Mouse (Mus musculus): ENCODE data around the gene Tbc1d22a. TPM values are rescaled to one million over a fixed set of nuclear protein-coding genes. Genes with fewer than 3 reads are reported as not detected.

The Tbc1d22a gene
- total RNA-seq, 1 experiment from 2014 or later = 15.7 TPM

DNA sequence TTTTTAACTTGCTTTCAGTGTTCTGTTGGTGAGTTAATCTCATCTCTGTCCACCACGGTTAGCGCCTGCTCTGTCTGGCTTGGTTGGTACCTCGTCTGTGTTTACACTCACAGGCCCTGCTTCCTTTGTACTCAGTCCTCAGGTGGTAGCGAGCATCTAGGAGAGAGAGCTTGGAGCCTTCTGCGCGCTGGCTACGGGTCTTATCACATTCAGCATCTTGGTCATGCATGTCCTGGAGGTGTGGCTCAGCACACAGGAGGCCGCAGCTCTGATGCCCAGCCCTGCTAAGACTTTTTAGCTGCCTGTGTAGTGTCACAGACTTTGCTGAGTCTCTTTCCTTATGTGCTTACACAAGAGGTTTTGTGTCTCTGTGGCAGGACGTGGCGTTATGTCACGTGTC is 15.4 kb downstream of the Tbc1d22a start:
- ATAC-seq (replicated peaks; ENCODE audit: low read depth, poor library complexity, severe bottlenecking) = no peak

DNA sequence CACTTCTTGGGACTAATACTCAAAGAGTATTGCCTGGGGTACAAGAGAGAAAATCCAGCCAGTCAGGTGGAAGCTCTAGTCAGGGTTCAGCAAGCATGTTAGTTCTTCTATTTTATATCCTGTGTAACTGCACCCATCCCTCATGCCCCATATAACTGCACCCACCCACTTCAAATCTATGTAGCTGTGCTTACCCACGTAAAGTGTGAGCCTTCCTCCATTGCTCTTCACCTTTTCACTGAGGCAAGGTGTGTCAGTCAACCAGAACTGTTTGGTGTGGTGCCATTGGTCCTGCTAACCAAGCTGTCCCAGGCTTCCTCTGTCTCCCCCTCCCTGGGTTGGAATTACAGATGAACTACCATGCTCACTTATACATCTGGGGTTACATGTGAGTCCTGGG is 16.9 kb downstream of the Tbc1d22a start:
- ATAC-seq (replicated peaks; ENCODE audit: low read depth, poor library complexity, severe bottlenecking) = no peak

DNA sequence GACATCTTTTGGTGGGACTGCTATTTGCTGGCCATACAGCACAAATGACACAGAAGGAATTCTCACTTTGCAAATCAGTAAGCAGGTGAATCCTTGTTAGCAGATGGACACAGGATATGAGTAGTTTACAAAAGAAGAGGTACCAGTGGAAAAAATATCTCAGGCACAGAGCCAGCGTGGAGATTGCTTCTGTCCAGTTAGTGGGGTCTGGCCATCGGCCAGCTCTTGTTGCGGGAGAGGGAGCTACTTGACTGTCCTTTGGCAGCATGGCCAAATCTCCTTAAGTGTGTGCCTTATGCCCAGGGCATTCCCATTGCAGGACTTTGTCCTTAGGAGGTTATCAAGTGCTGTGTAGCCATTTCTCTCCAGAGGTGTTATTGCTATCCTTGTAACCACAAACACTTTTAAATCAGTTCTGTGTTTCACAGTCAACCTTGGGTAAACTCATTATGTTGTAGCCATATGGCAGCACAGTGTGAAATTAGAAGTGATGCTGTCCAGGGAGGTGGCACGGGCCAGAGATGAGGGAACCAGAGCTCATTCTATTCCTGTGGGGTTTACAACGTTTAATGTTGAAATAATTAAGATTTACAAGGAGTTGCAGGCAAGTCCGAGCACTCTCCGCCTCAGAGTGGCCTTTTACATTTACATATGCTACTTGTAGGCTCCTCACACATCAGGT is 17.7 kb downstream of the Tbc1d22a start:
- ATAC-seq (replicated peaks; ENCODE audit: low read depth, poor library complexity, severe bottlenecking) = no peak

GRCm38 (mm10) chr15:86234001-86234400 is 19.7 kb downstream of the Tbc1d22a start:
- no peak for ATAC-seq (replicated peaks; ENCODE audit: low read depth, poor library complexity, severe bottlenecking)

DNA sequence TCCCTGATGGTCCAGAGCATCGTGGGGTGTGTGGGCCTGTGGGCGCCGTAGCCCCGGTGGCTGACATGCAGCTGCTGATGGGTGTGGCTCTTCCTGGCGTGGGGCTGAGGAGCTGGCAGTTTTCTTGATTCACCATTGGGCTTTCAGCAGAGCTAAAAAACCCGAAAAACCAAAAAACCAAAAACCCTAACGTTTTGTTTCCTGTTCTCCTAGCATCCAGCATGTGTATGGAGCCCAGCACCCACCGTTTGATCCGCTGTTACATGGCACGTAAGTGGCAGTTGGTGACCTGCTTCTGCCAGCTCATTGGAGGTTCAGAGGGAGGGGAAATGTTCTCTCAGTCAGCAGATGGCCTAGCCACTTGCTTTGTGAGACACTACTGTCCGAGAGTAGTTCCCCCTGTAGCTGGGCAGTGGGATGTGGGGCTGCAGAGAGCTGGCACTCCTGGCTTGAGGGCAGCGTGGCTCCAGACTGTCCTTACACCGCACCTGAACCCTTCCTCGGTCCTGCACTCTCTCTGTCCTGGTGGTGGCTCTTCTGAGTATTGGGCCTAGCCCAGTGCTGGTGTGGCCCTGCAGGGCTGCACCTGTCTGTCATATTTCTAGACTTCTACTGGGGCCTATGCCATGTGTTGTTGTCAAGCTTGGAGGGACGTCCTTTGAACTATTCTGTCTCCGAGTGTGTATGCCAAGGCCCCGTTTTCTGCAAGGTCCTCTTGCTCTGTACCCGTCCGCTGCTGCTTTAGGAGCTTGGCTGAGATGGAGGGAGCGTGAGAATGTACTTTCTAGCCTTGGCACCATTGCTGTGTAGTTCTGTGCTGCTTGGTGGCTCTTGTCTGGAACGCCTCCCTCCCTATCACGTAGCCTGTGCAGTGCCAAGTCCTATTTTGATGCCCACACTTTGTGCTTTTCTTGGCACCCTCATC is 20.5 kb downstream of the Tbc1d22a start:
- ATAC-seq (replicated peaks; ENCODE audit: low read depth, poor library complexity, severe bottlenecking) = peak; percentile 64

DNA sequence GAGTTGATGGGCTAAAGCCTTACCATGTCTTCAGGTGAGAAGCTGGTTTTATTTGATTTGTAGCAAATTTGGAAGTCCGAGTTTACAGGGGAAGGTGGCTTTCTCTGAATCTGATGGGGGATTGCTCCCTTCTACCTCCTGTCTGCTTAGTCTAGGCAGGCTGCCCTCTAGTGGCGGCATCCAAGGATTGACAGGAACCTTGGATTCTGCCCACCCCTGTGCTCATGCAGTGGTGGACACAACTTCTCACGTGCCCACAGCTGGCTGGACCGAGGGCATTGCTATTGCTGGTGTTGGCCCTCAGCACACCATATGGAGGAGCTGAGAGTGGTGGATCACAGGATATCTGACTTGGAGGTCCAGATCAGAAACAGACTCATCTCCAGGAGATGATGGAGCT is 22.0 kb downstream of the Tbc1d22a start:
- ATAC-seq (replicated peaks; ENCODE audit: low read depth, poor library complexity, severe bottlenecking) = peak; percentile 67

- no peak for ATAC-seq (replicated peaks; ENCODE audit: low read depth, poor library complexity, severe bottlenecking)
Measured at GRCm38 (mm10) chr15:86238076-86238475, 23.8 kb downstream of the Tbc1d22a start.

GRCm38 (mm10) chr15:86239068-86239467 is 24.8 kb downstream of the Tbc1d22a start:
- no peak for ATAC-seq (replicated peaks; ENCODE audit: low read depth, poor library complexity, severe bottlenecking)

DNA sequence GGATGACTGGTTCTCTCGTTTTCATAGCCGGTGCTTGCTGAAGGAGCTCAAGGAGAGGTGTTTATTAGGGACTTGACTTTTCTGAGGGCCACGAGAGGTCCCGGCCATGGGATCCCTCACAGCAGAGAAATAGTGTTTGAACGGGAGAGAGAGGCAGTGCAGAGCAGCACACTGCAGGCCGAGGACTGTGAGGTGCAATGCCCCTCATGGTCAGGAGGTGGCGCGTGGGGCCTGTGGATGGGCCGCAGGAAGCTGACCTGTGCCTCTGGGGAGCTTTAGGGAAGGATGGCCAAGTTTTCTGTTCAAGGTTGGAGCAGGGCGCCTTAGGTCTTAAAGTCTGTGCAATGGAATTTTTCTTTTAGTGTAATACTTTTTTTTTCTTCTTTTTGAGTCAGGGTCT is 25.5 kb downstream of the Tbc1d22a start:
- ATAC-seq (replicated peaks; ENCODE audit: low read depth, poor library complexity, severe bottlenecking) = peak; percentile 77

DNA sequence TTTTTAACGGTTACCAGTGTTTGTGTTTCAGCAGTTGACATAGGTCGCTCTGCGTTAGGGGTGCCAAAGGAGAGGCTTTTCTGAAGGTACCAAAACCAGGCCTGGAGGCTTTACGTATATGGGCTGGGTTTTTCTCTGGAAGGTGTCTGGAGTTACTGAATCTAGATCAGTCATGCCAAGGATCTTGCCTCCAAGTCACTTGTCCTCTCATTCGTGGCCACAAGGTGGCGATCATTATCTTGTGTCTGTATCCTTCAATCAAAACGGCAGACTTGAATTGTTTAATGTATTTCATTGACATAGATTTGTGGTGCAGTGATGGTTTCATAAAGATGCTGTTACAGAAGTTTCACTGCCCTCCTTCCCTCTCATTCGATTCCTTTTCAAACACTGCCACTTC is 29.4 kb downstream of the Tbc1d22a start:
- ATAC-seq (replicated peaks; ENCODE audit: low read depth, poor library complexity, severe bottlenecking) = peak; percentile 48; the same call in 1 of the 2 replicates

DNA sequence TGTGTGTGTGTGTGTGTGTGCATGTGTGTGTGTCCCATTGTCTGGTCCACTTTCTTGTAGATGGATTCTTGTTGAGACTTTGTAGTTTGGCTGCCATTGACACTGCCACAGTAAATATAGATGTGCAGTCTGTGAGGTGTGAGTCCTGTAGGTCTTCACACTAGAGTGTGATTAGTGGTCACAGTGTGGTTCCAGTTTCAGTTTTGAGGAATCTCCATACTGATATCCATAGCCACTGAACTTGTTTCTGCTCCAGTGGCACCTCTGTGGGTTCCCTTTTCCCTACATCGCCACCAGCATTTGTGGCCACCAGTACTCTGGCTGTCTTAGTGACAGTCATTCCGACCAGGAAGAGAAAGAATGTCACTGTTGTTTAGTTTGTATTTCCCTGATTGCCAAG is 30.1 kb downstream of the Tbc1d22a start:
- no peak for ATAC-seq (replicated peaks; ENCODE audit: low read depth, poor library complexity, severe bottlenecking)

DNA sequence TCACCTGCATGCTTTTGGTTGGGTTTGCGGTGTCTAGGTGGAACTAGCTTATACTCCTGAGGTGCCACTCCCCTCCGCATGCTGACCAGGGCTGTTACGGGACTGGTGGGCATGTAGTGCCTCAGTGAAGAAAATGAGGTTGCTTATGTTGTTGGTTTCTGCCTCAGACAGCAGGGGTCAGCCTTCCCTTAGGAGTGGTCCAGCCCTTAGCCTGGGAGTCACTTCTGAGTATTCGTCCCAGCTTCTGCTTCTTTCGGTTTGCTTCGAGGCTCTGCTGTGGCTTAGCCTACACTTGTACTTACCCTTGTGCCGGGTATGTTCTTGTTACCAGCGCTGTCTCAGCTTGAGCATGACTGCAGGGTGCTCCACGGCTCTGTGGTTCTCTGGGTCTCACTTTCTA is 36.0 kb downstream of the Tbc1d22a start:
- ATAC-seq (replicated peaks; ENCODE audit: low read depth, poor library complexity, severe bottlenecking) = peak; percentile 92

GRCm38 (mm10) chr15:86252130-86252529 is 37.9 kb downstream of the Tbc1d22a start:
- ATAC-seq (replicated peaks; ENCODE audit: low read depth, poor library complexity, severe bottlenecking) = no peak

- ATAC-seq (replicated peaks; ENCODE audit: low read depth, poor library complexity, severe bottlenecking) = peak; percentile 50
Measured at GRCm38 (mm10) chr15:86252684-86253083, 38.4 kb downstream of the Tbc1d22a start.

DNA sequence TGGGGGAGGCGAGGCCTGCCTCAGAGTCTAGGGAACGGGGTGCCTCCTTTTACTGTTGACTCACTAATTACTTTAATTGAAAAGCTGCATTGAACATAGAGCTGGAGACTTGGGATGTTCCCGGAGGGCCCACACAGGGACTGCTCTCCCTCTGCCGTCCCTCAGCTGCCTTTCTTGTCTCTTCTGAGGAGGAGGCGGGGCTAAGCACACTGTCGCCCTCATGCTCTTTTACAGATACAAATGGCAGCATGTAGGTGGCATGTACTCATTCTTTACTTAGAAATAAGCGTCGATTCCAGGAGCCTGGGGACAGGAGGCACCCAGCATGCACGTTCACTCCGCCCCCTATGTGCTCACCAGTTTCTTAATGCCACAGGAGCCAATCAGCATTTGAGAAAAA is 39.2 kb downstream of the Tbc1d22a start:
- no peak for ATAC-seq (replicated peaks; ENCODE audit: low read depth, poor library complexity, severe bottlenecking)

- no peak for ATAC-seq (replicated peaks; ENCODE audit: low read depth, poor library complexity, severe bottlenecking)
Measured at GRCm38 (mm10) chr15:86256201-86256600, 41.9 kb downstream of the Tbc1d22a start.

- ATAC-seq (replicated peaks; ENCODE audit: low read depth, poor library complexity, severe bottlenecking) = no peak
Measured at GRCm38 (mm10) chr15:86256728-86257179, 42.5 kb downstream of the Tbc1d22a start.

DNA sequence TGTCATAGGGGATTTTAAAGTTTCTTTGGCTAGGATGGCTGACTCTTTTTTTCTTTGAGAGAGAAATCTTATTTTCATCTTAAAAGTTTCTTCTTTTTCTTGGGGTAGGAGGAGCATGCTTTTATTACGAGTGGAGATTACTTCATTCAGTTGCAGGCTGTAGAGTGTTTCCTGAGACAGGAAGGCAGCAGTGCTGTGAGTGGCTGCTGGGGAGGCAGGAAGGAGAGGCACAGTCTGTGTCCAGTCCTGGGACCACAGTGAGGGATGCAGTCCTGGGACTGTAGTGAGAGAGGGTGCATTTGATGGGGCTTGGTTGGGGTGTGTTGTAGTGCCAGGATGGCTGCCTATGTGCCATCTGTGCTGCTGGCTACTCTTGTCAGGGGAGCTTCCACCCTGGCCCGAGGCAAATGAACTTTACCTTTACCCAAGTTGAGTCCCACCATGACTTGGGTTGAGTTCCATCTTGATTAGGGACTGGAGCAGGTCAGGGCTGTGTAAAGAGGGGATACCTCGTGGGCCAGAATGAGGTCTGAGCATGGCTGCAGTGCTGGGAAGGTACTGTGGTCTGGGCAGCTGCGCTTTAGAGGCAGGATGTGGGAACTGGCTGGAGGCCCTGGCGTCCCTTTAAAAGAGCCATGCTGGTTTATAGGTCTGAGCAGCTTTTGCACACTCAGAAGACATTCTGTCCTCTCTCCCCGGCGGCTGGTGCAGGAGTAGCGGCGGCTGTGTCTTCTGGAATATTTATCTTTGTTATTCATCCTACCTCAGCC is 43.8 kb downstream of the Tbc1d22a start:
- peak; percentile 73 for ATAC-seq (replicated peaks; ENCODE audit: low read depth, poor library complexity, severe bottlenecking)

DNA sequence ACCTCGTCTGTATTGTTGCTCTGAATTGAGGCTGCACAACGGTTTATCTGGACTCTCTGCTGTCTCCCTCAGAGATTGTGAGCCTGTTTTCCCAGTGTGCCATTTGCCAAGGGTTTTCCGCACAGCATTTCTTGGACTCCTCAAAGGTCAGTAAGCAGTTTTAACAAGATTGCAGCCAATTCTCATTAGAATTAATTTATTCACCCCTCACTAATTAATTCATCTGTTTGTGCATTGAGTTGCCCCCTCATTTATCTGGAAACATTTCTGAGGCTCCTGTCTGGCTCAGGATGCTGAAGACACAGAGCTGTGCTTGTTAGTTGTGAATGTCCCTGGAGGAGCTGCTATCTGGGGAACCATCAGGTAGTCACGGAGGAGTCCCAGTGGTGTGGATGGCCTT is 45.0 kb downstream of the Tbc1d22a start:
- no peak for ATAC-seq (replicated peaks; ENCODE audit: low read depth, poor library complexity, severe bottlenecking)

GRCm38 (mm10) chr15:86260111-86260510 is 45.9 kb downstream of the Tbc1d22a start:
- ATAC-seq (replicated peaks; ENCODE audit: low read depth, poor library complexity, severe bottlenecking) = no peak
